Mouse (Mus musculus) urinary bladder, adult 18-20 months (tissue): Measurements from ENCODE around the gene Cacna1e.

Source experiments
- DNase-seq, 2 experiments: peaks; one replicate each; pipeline ENCODE4 v3.0.0; 2022; ENCODE audit warnings: low spot score in 2 of 2, mixed read lengths in 2 of 2

Cacna1e gene

DNA sequence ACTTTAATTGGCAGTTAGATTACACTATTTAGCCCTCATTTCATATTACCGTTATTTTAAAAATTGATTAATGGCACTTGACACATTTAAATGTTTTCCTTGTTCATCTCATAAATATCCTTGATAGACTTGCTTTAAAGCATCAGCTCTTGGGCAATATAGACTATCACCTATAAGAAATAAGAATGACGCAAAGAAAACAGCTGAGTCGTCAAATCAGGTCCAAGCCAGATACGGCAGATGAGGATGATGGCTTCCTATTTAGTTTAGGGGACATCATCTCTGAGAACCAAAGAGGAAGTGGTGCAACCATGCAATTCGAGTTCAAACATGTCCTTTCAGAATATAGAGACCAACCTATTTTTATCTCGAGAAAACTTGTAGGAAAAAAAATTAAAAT, 492.3 kb downstream of the Cacna1e start:
- DNase-seq, result no peak
